Comparison of ENCODE assay signal across 8 mouse cellular contexts in the genomic region with DNA sequence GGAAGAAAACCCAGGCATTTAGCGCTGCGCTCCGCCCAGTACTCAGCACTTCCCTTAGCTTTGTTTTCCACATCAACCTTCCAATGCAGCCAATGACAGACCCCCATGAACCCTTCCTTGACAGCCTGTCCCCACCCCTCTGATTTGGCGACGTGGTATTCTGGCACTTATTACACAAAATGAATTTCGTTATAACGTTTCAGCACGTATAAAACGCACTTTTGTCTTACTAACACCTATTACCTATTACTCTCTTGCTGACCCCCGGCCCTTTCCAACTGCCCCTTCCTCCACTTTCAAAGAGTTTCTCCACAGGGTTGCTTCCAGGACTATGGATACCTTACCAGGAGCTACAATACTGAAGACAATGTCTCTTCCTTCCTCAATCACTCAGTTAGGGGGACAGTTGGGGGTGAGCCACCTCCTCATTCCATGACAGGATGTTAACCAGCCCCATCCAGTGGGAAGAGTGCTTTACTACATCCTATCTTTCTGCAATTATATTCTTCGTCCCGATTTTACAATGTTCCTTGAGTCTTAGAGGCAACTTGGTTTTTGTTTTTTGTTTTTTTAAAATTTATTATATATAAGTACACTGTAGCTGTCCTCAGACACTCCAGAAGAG. TPM values are rescaled to one million over a fixed set of nuclear protein-coding genes. Genes with fewer than 3 reads are reported as not detected.
DNase-seq lines count a peak whose midpoint lies in the region; ATAC-seq and TF ChIP-seq lines count a peak whose summit lies in the region.

No protein-coding gene starts in this region.

- DNase-seq in kidney, adult 2 months: no peak
- DNase-seq in kidney, adult 8-10 months: no peak
- DNase-seq in midbrain, embryonic 10.5 days (ENCODE audit: low spot score): no peak
- DNase-seq in frontal cortex, postnatal 36 days (ENCODE audit: low spot score in 2 of 2): no peak
- DNase-seq in MN1 (ENCODE audit: low spot score): no peak
- no peak for DNase-seq in urinary bladder, postnatal 10 days (ENCODE audit: low spot score)

- TF ChIP-seq POLR2A in kidney, adult 2 months (IDR thresholded peaks at IDR 0.05; ENCODE audit: low read depth, low read length): no peak
- TF ChIP-seq POLR2A in bone marrow macrophage, adult 2 months (IDR thresholded peaks at IDR 0.05; ENCODE audit: borderline replicate concordance, low read depth, low read length): no peak

- H3K36me3 ChIP-seq in kidney, adult 2 months (ENCODE audit: control insufficient read depth, insufficient read depth, low read length): peaks cover 2% of the 10 kb centered on the region
- H3K36me3 ChIP-seq in hindbrain, embryonic 12.5 days: peaks cover 36% of the 10 kb centered on the region
- H3K36me3 ChIP-seq in midbrain, embryonic 10.5 days: peaks cover 46% of the 10 kb centered on the region

- peak overlapping the region; percentile 75 for H3K27ac ChIP-seq in kidney, adult 2 months (ENCODE audit: insufficient read depth, low read depth, low read length)
- H3K27ac ChIP-seq in bone marrow macrophage, adult 2 months (ENCODE audit: insufficient read depth, low read depth, low read length): peak overlapping the region; percentile 38
- H3K27ac ChIP-seq in hindbrain, embryonic 12.5 days: peak overlapping the region; percentile 97
- peak overlapping the region; percentile 95 for H3K27ac ChIP-seq in midbrain, embryonic 10.5 days (replicated peaks)

- peak overlapping the region; percentile 8; the same call in 1 of the 2 replicates for H3K4me3 ChIP-seq in kidney, adult 2 months (ENCODE audit: insufficient read depth, low read depth, low read length)
- H3K4me3 ChIP-seq in bone marrow macrophage, adult 2 months (ENCODE audit: insufficient read depth, low read length): peak overlapping the region; percentile 6
- H3K4me3 ChIP-seq in hindbrain, embryonic 12.5 days: peak overlapping the region; percentile 31; the same call in 1 of the 2 replicates
- peak overlapping the region; percentile 50 for H3K4me3 ChIP-seq in midbrain, embryonic 10.5 days

- WGBS in kidney, adult 2 months: 6% methylated on average over 12 of the region's 12 CpGs
- 11% methylated on average over 12 of the region's 12 CpGs for WGBS in hindbrain, embryonic 12.5 days
- WGBS in midbrain, embryonic 10.5 days: 14% methylated on average over 12 of the region's 12 CpGs

- H3K9me3 ChIP-seq in hindbrain, embryonic 12.5 days (replicated peaks): no peaks in the 10 kb centered on the region
- no peaks in the 10 kb centered on the region for H3K9me3 ChIP-seq in midbrain, embryonic 10.5 days (replicated peaks)

- peaks cover 26% of the 10 kb centered on the region for H3K4me1 ChIP-seq in kidney, adult 2 months (ENCODE audit: control insufficient read depth, insufficient read depth, low read length)
- peaks cover 25% of the 10 kb centered on the region for H3K4me1 ChIP-seq in bone marrow macrophage, adult 2 months (ENCODE audit: control insufficient read depth, insufficient read depth, low read length)
- H3K4me1 ChIP-seq in hindbrain, embryonic 12.5 days: peaks cover 50% of the 10 kb centered on the region
- peaks cover 81% of the 10 kb centered on the region for H3K4me1 ChIP-seq in midbrain, embryonic 10.5 days

- H3K4me2 ChIP-seq in hindbrain, embryonic 12.5 days (replicated peaks): peak overlapping the region; percentile 55

- H3K27me3 ChIP-seq in kidney, adult 2 months (replicated peaks; ENCODE audit: control insufficient read depth, insufficient read depth, low read length): no peaks in the 10 kb centered on the region
- H3K27me3 ChIP-seq in hindbrain, embryonic 12.5 days: peaks cover under 1% of the 10 kb centered on the region; the same call in 1 of the 2 replicates
- no peaks in the 10 kb centered on the region for H3K27me3 ChIP-seq in midbrain, embryonic 10.5 days (ENCODE audit: low read depth, poor library complexity, severe bottlenecking)

- peak; percentile 27; the same call in 1 of the 2 replicates for TF ChIP-seq CTCF in kidney, adult 2 months (conservative IDR thresholded peaks at IDR 0.05; ENCODE audit: insufficient read depth, insufficient read length, low read depth, low read length)
- no peak for TF ChIP-seq CTCF in bone marrow macrophage, adult 2 months (IDR thresholded peaks at IDR 0.05; ENCODE audit: low read depth, low read length)

- no peak overlapping the region for H3K9ac ChIP-seq in hindbrain, embryonic 12.5 days

- ATAC-seq in hindbrain, embryonic 12.5 days (ENCODE audit: low FRiP score): peak; percentile 46

RNA-seq across cellular contexts. Expression of a gene that starts 4.0 kb away (rescaled TPM):
- polyA plus RNA-seq in kidney, adult 2 months (2012; rRNA removed): 63.3 and 78.8 TPM in 2 replicates
- not detected in 2 replicates for polyA plus RNA-seq in bone marrow macrophage, adult 2 months (2012; ENCODE audit: insufficient read depth, insufficient read length, missing spikeins)
- polyA plus RNA-seq in hindbrain, embryonic 12.5 days (2016; fragmentation: Nextera tagmentation; extraction: Ambion mirVana): 5.1 TPM in 2 replicates
- polyA plus RNA-seq in midbrain, embryonic 10.5 days (2016; fragmentation: Nextera tagmentation; extraction: Ambion mirVana): 1.8 and 3.2 TPM in 2 replicates

RNA-seq across cellular contexts. Expression of a gene that starts 22.1 kb away (rescaled TPM):
- 356 and 366 TPM in 2 replicates for polyA plus RNA-seq in kidney, adult 2 months (2012; rRNA removed)
- 994 and 1,017 TPM in 2 replicates for polyA plus RNA-seq in bone marrow macrophage, adult 2 months (2012; ENCODE audit: insufficient read depth, insufficient read length, missing spikeins)
- polyA plus RNA-seq in hindbrain, embryonic 12.5 days (2016; fragmentation: Nextera tagmentation; extraction: Ambion mirVana): 516 and 531 TPM in 2 replicates
- polyA plus RNA-seq in midbrain, embryonic 10.5 days (2016; fragmentation: Nextera tagmentation; extraction: Ambion mirVana): 629 and 656 TPM in 2 replicates

RNA-seq across cellular contexts. Expression of a gene that starts 25.6 kb away (rescaled TPM):
- polyA plus RNA-seq in kidney, adult 2 months (2012; rRNA removed): 50.5 and 57.8 TPM in 2 replicates
- 8.2 and 8.6 TPM in 2 replicates for polyA plus RNA-seq in bone marrow macrophage, adult 2 months (2012; ENCODE audit: insufficient read depth, insufficient read length, missing spikeins)
- 19.5 and 21.9 TPM in 2 replicates for polyA plus RNA-seq in hindbrain, embryonic 12.5 days (2016; fragmentation: Nextera tagmentation; extraction: Ambion mirVana)
- 46.3 and 56.8 TPM in 2 replicates for polyA plus RNA-seq in midbrain, embryonic 10.5 days (2016; fragmentation: Nextera tagmentation; extraction: Ambion mirVana)

RNA-seq across cellular contexts. Expression of a gene that starts 32.4 kb away (rescaled TPM):
- 1.6 and 2.1 TPM in 2 replicates for polyA plus RNA-seq in kidney, adult 2 months (2012; rRNA removed)
- 0.29 and 0.59 TPM in 2 replicates for polyA plus RNA-seq in bone marrow macrophage, adult 2 months (2012; ENCODE audit: insufficient read depth, insufficient read length, missing spikeins)
- polyA plus RNA-seq in hindbrain, embryonic 12.5 days (2016; fragmentation: Nextera tagmentation; extraction: Ambion mirVana): 1.2 and 1.4 TPM in 2 replicates
- 0.62 and 0.96 TPM in 2 replicates for polyA plus RNA-seq in midbrain, embryonic 10.5 days (2016; fragmentation: Nextera tagmentation; extraction: Ambion mirVana)

RNA-seq across cellular contexts. Expression of a gene that starts 34.4 kb away (rescaled TPM):
- polyA plus RNA-seq in kidney, adult 2 months (2012; rRNA removed): 43.0 and 62.8 TPM in 2 replicates
- polyA plus RNA-seq in bone marrow macrophage, adult 2 months (2012; ENCODE audit: insufficient read depth, insufficient read length, missing spikeins): 16.9 and 21.1 TPM in 2 replicates
- 13.5 and 15.0 TPM in 2 replicates for polyA plus RNA-seq in hindbrain, embryonic 12.5 days (2016; fragmentation: Nextera tagmentation; extraction: Ambion mirVana)
- 17.6 and 18.2 TPM in 2 replicates for polyA plus RNA-seq in midbrain, embryonic 10.5 days (2016; fragmentation: Nextera tagmentation; extraction: Ambion mirVana)

Comparison
In these comparisons a context has a peak if more than half of its experiments do, and no peak if none do; other contexts are left out.
1. H3K27ac ChIP-seq: peak in every context shown above with its lines; median percentile 97 in hindbrain, embryonic 12.5 days; 95 in midbrain, embryonic 10.5 days; 75 in kidney, adult 2 months; 38 in bone marrow macrophage, adult 2 months.
2. RNA of a gene that starts 4.0 kb away (polyA plus RNA-seq): 63.3 to 78.8 TPM in kidney, adult 2 months; 5.1 TPM in hindbrain, embryonic 12.5 days, 1.8 to 3.2 TPM in midbrain, embryonic 10.5 days and not detected in bone marrow macrophage, adult 2 months; every median in the first group is over 10 times any median in the second.
3. Peak in every context shown above with its lines, with median percentiles within 50 percentile points of each other: H3K4me3 ChIP-seq.